Comparison of ENCODE assay signal across 8 mouse cellular contexts in the genomic region with DNA sequence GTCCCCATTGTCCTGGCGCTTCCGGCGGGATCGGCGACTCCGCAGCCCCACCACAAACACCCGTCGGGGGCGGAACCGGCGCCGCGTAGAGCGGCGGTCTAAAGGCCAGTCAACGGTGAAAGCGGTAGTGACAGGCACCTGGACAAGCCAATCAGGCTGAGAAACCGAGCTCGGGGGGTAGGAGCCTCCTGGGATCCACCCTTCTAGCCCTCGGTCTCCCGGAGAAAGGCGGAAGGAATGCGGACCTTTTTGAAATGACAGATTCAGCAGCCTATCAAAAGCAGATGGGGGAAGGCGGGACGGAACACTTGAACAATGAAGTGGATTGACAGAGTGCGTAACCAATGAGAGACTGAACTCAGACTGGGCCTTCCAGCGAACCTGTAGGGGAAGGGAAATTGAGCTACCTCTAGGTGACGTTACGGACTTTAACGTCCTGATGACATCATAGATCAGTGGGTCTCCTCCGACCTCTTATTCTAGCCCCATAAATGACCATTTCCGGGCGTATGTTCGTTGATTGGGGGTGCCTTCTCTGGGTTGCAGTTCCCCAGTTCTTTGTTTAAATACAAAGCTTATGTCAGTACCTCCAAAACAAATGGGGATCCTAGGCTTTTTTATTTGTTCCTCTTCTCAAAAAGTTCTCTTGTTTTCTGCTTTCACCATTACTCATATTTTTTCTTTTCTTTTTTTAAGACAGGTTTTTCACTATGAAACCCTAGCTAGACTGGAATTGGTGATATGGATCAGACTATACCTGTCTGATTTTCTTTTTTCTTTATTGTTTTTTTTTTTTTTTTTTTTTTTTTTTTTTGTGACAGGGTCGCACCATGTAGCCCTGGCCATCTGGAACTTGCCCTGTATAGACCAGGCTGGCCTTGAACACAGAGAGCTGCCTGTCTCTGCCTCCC. TPM values are rescaled to one million over a fixed set of nuclear protein-coding genes. Genes with fewer than 3 reads are reported as not detected.
DNase-seq lines count a peak whose midpoint lies in the region; ATAC-seq and TF ChIP-seq lines count a peak whose summit lies in the region.

A gene (minus strand): TSS at position 276 of the 911 bp plus-strand sequence.

- H3K4me2 ChIP-seq in lung, postnatal 0 days (replicated peaks; ENCODE audit: low read depth, low read length) = peak within 1 kb of the TSS; percentile 67

- peaks cover 19% of the 10 kb centered on the region for H3K36me3 ChIP-seq in hindbrain, embryonic 10.5 days
- no peaks in the 10 kb centered on the region for H3K36me3 ChIP-seq in lung, postnatal 0 days (ENCODE audit: insufficient read depth, low read length)

- H3K4me1 ChIP-seq in hindbrain, embryonic 10.5 days (replicated peaks) = peaks cover 43% of the 10 kb centered on the region
- peaks cover 30% of the 10 kb centered on the region for H3K4me1 ChIP-seq in lung, postnatal 0 days (ENCODE audit: insufficient read depth, low read depth, low read length)

- peak within 1 kb of the TSS; percentile 83 for H3K9ac ChIP-seq in lung, postnatal 0 days (replicated peaks; ENCODE audit: low read depth)

- DNase-seq in MN1 (ENCODE audit: low spot score) = peak; percentile 100
- peak; percentile 100 for DNase-seq in cerebellum, adult 9-10 months
- peak; percentile 99 for DNase-seq in hindbrain, embryonic 10.5 days (ENCODE audit: low spot score)
- DNase-seq in layer of hippocampus, adult 9-11 months = peak; percentile 100
- DNase-seq in lung, postnatal 0 days (ENCODE audit: low spot score) = peak; percentile 100
- DNase-seq in ovary, postnatal 14 days (ENCODE audit: low spot score) = peak; percentile 99
- peak; percentile 99 for DNase-seq in thymus, postnatal 14 days

- TF ChIP-seq CTCF in lung, postnatal 0 days (IDR thresholded peaks at IDR 0.05) = peak; percentile 54

- H3K27ac ChIP-seq in hindbrain, embryonic 10.5 days = peak within 1 kb of the TSS; percentile 100
- peak within 1 kb of the TSS; percentile 97 for H3K27ac ChIP-seq in lung, postnatal 0 days (ENCODE audit: low read length)

- H3K4me3 ChIP-seq in hindbrain, embryonic 10.5 days = peak within 1 kb of the TSS; percentile 92
- peak within 1 kb of the TSS; percentile 52 for H3K4me3 ChIP-seq in lung, postnatal 0 days (ENCODE audit: low read depth, low read length)

- TF ChIP-seq EP300 in lung, postnatal 0 days (IDR thresholded peaks at IDR 0.05) = peak; percentile 6

- 3% methylated on average over 35 of the region's 35 CpGs for WGBS in hindbrain, embryonic 10.5 days
- WGBS in lung, postnatal 0 days = 2% methylated on average over 34 of the region's 35 CpGs

- no peaks in the 10 kb centered on the region for H3K9me3 ChIP-seq in hindbrain, embryonic 10.5 days
- H3K9me3 ChIP-seq in lung, postnatal 0 days (ENCODE audit: low read length) = no peaks in the 10 kb centered on the region

- peak; percentile 99 for ATAC-seq in frontal cortex, adult (ENCODE audit: low TSS enrichment)
- ATAC-seq in lung, postnatal 0 days = peak; percentile 98

- H3K27me3 ChIP-seq in hindbrain, embryonic 10.5 days (ENCODE audit: insufficient read depth, poor library complexity, severe bottlenecking) = no peaks in the 10 kb centered on the region
- no peaks in the 10 kb centered on the region for H3K27me3 ChIP-seq in lung, postnatal 0 days (replicated peaks; ENCODE audit: insufficient read depth, low read length)

RNA-seq across cellular contexts. Expression of the gene that starts here (rescaled TPM):
- polyA plus RNA-seq in hindbrain, embryonic 10.5 days (2016; fragmentation: Nextera tagmentation; extraction: Ambion mirVana) = 367 and 495 TPM in 2 replicates
- polyA plus RNA-seq in lung, postnatal 0 days (2015; fragmentation: Nextera tagmentation; extraction: Ambion mirVana) = 258 and 279 TPM in 2 replicates

Comparison
In these comparisons a context has a peak if more than half of its experiments do, and no peak if none do; other contexts are left out.
1. Peak in every context shown above with its lines: DNase-seq, ATAC-seq, H3K4me3 ChIP-seq and H3K27ac ChIP-seq.